Mouse (Mus musculus) gastrocnemius, postnatal 25 days (tissue): ENCODE measurements around the gene Gm10228. TPM values are rescaled to one million over a fixed set of nuclear protein-coding genes. Genes with fewer than 3 reads are reported as not detected.
"Not testable (repeated sequence)": the region's sequence is repeated elsewhere in the genome, so short reads cannot be mapped to it uniquely, and the experiment has no call there.

Experiments
- DNase-seq: peaks from one replicate; pipeline ENCODE4 v3.0.0; 2022
- long read RNA-seq, 2 experiments: library from polyadenylated mRNA; stranded (forward); transcript quantifications; one replicate each; pipeline ENCODE4 v2.0.0; 2021
- total RNA-seq, 2 experiments: library from RNA; stranded (reverse); gene quantifications; 1 replicate in 1 of 2; 2 replicates in 1 of 2; pipeline ENCODE4 v1.2.3; 2021

Gm10228 gene
- total RNA-seq = not detected
- long read RNA-seq, experiment 1 = 0 reads
- long read RNA-seq, experiment 2 = 0 reads

DNA sequence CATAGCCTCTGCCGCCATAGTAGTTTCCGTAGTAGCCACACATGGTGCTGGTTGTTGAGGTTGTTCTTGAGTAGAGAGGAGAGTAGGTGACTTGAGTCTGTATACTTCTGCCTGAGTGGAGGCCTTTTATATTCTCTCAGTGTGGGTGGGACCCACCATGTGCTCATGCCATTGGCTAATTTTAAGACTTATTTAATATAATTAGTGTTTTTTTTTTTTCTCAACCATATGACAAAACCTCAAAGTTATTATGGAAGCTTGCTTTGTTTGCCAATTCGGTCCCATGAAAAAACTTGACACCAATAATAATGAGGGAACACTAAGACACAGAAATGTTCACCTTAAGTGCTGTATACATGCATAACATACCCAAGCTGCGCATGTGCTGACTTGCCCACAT, at the start of gene Gm10228:
Gm10228 (minus strand) TSS at position 101 of the 400 bp plus-strand sequence.
- DNase-seq = not testable (repeated sequence)

DNA sequence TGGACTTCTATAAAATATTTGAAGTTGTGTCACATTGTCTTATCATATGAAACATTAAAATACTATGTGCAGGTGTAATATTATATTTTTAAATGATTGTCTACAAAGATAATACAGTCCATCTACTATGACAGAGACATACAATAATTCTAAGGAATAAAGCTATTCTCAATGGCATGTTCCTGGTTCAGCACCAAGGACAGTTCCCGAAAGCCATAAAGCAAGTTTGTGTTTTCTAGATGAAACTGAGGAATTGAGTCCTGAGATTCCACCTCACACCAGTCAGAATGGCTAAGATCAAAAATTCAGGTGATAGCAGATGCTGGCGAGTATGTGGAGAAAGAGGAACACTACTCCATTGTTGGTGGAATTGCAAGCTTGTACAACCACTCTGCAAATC, 29.8 kb upstream of the Gm10228 start:
- not testable (repeated sequence) for DNase-seq

DNA sequence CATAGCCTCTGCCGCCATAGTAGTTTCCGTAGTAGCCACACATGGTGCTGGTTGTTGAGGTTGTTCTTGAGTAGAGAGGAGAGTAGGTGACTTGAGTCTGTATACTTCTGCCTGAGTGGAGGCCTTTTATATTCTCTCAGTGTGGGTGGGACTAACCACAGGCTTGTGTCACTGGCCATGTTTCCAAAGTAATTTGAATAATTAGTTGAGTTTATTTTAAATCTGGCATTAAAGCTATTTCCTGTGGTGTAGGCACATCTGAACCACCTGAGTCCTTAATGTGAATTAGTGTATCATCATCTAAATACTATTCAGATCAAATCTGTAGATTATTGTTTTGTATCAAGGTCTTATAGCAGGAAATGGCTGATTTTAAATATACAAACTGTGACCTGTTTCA, 22.6 kb upstream of the Gm10228 start, which contains the start of gene 1110025L11Rik:
1110025L11Rik (minus strand) TSS at position 101 of the 400 bp plus-strand sequence.
- not testable (repeated sequence) for DNase-seq

DNA sequence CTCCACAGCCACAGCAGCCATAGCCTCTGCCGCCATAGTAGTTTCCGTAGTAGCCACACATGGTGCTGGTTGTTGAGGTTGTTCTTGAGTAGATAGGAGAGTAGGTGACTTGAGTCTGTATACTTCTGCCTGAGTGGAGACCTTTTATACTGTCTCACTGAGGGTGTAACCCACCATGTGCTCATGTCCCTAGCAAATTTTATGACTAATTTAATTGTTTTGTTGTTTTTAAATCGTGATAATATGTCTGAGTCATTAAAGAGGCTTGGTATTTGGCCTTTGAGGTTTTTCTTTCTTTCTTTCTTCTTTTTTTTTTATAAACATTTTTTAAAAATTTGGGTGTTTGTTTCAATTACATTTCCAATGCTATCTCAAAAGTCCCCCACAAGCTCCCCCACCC, 6.5 kb upstream of the Gm10228 start, which contains the start of gene Krtap6-5:
Krtap6-5 (minus strand) TSS at position 101 of the 400 bp plus-strand sequence.
- no peak for DNase-seq

DNA sequence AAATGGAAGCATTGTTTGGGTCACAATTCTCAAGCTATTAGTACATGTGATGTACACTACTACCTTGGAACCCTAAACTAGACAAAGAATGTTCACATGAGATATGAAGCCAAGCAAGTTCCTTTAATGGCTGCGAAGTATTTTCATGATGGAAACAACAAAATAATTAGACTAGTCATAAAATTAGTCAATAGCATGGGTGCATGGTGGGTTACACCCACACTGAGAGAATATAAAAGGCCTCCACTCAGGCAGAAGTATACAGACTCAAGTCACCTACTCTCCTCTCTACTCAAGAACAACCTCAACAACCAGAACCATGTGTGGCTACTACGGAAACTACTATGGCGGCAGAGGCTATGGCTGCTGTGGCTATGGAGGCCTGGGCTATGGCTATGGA, 9.9 kb downstream of the Gm10228 start, which contains the start of gene Krtap6-1:
Krtap6-1 (plus strand) TSS at position 301 of the 400 bp plus-strand sequence.
- not testable (repeated sequence) for DNase-seq

DNA sequence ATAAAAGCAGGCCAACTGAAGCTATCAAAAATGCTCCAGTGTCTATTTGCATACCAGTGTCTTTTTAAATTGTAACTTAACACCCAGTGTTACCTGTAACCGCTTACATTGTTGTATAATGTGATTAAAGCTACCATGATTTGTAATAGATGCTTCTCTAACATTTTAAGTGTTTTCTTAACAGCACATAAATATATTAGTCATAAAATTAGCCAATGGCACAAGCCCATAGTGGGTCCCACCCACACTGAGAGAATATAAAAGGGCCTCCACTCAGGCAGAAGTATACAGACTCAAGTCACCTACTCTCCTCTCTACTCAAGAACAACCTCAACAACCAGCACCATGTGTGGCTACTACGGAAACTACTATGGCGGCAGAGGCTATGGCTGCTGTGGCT, 26.3 kb downstream of the Gm10228 start, which contains the start of gene Gm10229:
Gm10229 (plus strand) TSS at position 301 of the 400 bp plus-strand sequence.
- not testable (repeated sequence) for DNase-seq

DNA sequence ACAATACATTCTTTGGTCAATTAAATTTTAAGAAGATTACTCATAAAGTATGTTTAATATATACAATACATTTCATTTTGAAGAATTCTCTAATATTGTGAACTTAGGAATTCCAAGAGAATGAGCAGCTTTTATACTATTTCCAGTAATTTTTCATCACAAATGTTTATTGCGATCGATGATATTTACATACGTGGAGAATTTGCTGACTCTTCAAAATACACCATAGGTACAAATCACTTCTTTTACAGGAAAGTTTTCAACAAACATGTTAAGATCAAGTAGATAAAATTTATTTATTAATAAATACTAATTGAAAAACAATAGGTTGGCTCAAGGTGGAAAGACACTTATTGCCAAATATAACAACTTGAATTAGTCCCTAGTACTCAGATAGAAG, 27.3 kb downstream of the Gm10228 start:
- no peak for DNase-seq

DNA sequence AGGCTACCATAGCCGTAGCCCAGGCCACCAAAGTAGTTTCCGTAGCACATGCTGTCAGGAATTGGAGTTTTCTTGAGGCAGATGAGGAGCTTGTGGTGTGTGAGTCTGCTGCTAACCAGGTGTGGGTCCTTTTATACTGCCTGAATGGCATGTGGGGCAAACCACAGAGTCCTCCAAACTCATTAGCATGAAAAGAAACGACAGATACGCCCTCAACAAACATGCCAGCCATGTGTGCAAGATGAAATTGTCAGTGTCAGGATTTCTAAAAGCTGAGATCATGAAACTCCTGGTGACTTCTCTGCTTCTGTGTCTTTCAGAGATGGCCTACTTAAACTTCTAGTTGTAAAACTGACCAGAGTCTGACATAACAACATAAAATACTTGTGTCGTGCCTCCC, 30.6 kb downstream of the Gm10228 start, which contains the start of gene Krtap22-2:
Krtap22-2 (minus strand) TSS at position 101 of the 400 bp plus-strand sequence.
- no peak for DNase-seq

Other genes starting within 250 kb of the Gm10228 start
- gene Gm20741, start 229.3 kb downstream of the Gm10228 start, total RNA-seq = not detected
- gene Krtap15, start 221.3 kb downstream of the Gm10228 start, total RNA-seq = not detected
- gene Krtap14, start 215.3 kb downstream of the Gm10228 start, total RNA-seq = not detected
- gene Krtap19-1, start 172.1 kb downstream of the Gm10228 start, total RNA-seq = not detected
- not detected for gene Krtap19-2, start 167.2 kb downstream of the Gm10228 start, total RNA-seq
- not detected for gene Krtap19-3, start 163.4 kb downstream of the Gm10228 start, total RNA-seq
- gene Krtap19-4, start 156.4 kb downstream of the Gm10228 start, total RNA-seq = not detected
- not detected for gene Krtap19-5, start 145.0 kb downstream of the Gm10228 start, total RNA-seq
- gene Krtap19-9b, start 109.2 kb downstream of the Gm10228 start, total RNA-seq = not detected
- not detected for gene Krtap16-3, start 78.6 kb downstream of the Gm10228 start, total RNA-seq
- gene Krtap22-2, start 30.7 kb downstream of the Gm10228 start, total RNA-seq = not detected
- not detected for gene Gm10229, start 26.2 kb downstream of the Gm10228 start, total RNA-seq
- gene Krtap6-1, start 9.8 kb downstream of the Gm10228 start, total RNA-seq = not detected
- not detected for gene Krtap6-5, start 6.4 kb upstream of the Gm10228 start, total RNA-seq
- not detected for gene 1110025L11Rik, start 22.5 kb upstream of the Gm10228 start, total RNA-seq
- gene Krtap6-3, start 42.5 kb upstream of the Gm10228 start, total RNA-seq = not detected
- gene Gm6358, start 99.4 kb upstream of the Gm10228 start, total RNA-seq = not detected
- gene Gm10061, start 109.6 kb upstream of the Gm10228 start, total RNA-seq = not detected
- gene Gm9789, start 116.5 kb upstream of the Gm10228 start, total RNA-seq = not detected
- not detected for gene Gm7735, start 128.0 kb upstream of the Gm10228 start, total RNA-seq
- not detected for gene 1110057P08Rik, start 133.3 kb upstream of the Gm10228 start, total RNA-seq
- not detected for gene Krtap20-2, start 164.4 kb upstream of the Gm10228 start, total RNA-seq